Mouse (Mus musculus) hindbrain, embryonic 11.5 days (tissue): Measurements from ENCODE around the gene Hemgn. TPM values are rescaled to one million over a fixed set of nuclear protein-coding genes. Genes with fewer than 3 reads are reported as not detected.

Source experiments
- ATAC-seq: fragments of 200-750 bp; cut with Nextera tagmentation; 2 replicates; pipeline ENCODE4 v1.8.0; 2017; ENCODE audit warnings: mild to moderate bottlenecking, moderate TSS enrichment, moderate library complexity; ENCODE audit not compliant: low FRiP score
- DNase-seq: peaks from one replicate; pipeline ENCODE4 v3.0.0-alpha.2; 2015; ENCODE audit warnings: low spot score
- H3K27ac ChIP-seq: fragments of 300-500 bp; sonication (generic); 2 replicates; pipeline ENCODE4 v1.5.1; 2014; ENCODE audit warnings: mild to moderate bottlenecking, low read depth, low read length
- H3K27me3 ChIP-seq: fragments of 300-500 bp; sonication (generic); 2 replicates; pipeline ENCODE4 v1.6.1; 2014; ENCODE audit warnings: mild to moderate bottlenecking, low read length, moderate library complexity, mixed read lengths; ENCODE audit not compliant: control insufficient read depth, insufficient read depth
- H3K36me3 ChIP-seq: fragments of 300-500 bp; sonication (generic); 2 replicates; pipeline ENCODE4 v1.6.1; 2014; ENCODE audit warnings: mild to moderate bottlenecking, low read length, moderate library complexity, mixed read lengths; ENCODE audit not compliant: control insufficient read depth, insufficient read depth
- H3K4me1 ChIP-seq: fragments of 300-500 bp; sonication (generic); replicated peaks from 2 replicates; pipeline ENCODE4 v1.6.1; 2014; ENCODE audit warnings: low read length, mixed read lengths; ENCODE audit not compliant: control insufficient read depth, insufficient read depth
- H3K4me2 ChIP-seq: fragments of 300-500 bp; sonication (generic); replicated peaks from 2 replicates; pipeline ENCODE4 v1.6.1; 2014; ENCODE audit warnings: mild to moderate bottlenecking, low read depth, low read length
- H3K4me3 ChIP-seq: fragments of 300-500 bp; sonication (generic); 2 replicates; pipeline ENCODE4 v1.5.1; 2014; ENCODE audit warnings: low read depth, low read length
- H3K9ac ChIP-seq: fragments of 300-500 bp; sonication (generic); 2 replicates; pipeline ENCODE4 v1.6.1; 2014; ENCODE audit warnings: low read depth, low read length
- H3K9me3 ChIP-seq: fragments of 300-500 bp; sonication (generic); 2 replicates; pipeline ENCODE4 v1.6.1; 2016; ENCODE audit warnings: low read length; ENCODE audit not compliant: control insufficient read depth
- WGBS: fragments of 180-500 bp; shearing (Covaris S2); extraction: QIAGEN DNeasy Blood & Tissue Kit; methylation state at CpG from one replicate; pipeline ENCODE4 v1.1.7; 2014; 5-methylcytosine and 5-hydroxymethylcytosine counted together
- polyA plus RNA-seq: library from polyadenylated mRNA; unstranded; fragments of >200 nt; fragmentation: Nextera tagmentation; extraction: Ambion mirVana; gene quantifications from 2 replicates; pipeline ENCODE4 v1.2.1, GENCODE M21; 2014

Hemgn gene
- polyA plus RNA-seq, 1 experiment from 2014 or later, result 16.1 TPM

DNA sequence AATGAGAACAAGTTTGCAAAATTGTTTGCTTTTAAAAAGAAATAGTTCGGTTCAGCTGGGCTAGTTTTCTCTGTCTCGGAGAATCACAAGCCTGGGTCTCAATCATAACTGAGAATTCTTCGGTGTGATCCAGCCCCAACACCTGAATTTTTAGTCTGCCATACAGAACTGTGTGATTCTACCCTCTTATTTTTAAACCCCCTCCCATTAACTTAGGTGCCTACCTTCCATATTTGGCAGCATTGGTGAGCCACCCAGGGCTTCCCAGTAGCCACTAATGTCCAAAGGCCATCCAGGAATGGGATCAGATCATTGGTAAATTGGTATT lies 67.6 kb downstream of the Hemgn start:
- H3K4me2 ChIP-seq, result no peak overlapping the region
- H3K9ac ChIP-seq, result no peak overlapping the region
- no peak overlapping the region for H3K4me3 ChIP-seq
- H3K27ac ChIP-seq, result no peak overlapping the region
- no peaks in the 10 kb centered on the region for H3K9me3 ChIP-seq
- ATAC-seq, result no peak
- H3K27me3 ChIP-seq, result peaks cover 91% of the 10 kb centered on the region
- 14% methylated on average over 3 of the region's 3 CpGs for WGBS
- no peaks in the 10 kb centered on the region; the same call in none of the 2 replicates for H3K4me1 ChIP-seq
- no peaks in the 10 kb centered on the region for H3K36me3 ChIP-seq
- peak; percentile 47 for DNase-seq

DNA sequence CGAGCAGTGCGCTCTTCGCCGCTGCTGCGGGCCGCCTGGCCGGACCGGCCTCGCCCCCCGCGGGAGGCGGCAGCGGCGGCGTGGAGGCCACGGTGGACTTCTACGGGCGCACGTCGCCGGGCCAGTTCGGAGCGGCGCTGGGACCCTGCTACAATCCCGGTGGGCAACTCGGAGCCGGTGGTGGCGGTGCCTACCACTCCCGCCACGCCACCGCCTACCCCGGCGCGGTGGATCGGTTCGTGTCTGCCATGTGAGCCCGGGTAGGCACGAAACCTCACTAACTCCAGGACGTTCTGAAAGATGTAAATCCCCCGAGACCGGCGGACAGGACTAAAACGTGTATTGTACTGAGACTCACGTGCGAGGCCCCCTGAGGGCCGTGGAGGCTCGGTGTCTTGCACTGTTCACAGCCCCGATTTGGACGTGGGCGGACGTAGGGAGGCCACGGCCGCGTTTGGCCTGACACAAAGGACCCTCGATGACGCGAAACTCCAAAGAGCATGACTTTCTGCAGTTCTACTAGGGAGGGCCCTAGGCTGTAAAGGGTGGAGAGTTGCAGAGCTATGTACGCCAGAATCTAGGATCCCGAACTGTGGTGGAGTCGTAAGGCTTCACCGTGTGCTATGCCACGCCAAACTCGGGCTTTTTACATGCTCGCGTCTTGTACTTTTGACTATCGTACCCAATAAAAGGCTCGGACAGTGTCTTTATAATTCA lies 68.1 kb downstream of the Hemgn start:
- peak overlapping the region; percentile 32; the same call in 1 of the 2 replicates for H3K4me3 ChIP-seq
- H3K27ac ChIP-seq, result no peak overlapping the region
- no peaks in the 10 kb centered on the region; the same call in none of the 2 replicates for H3K4me1 ChIP-seq
- H3K36me3 ChIP-seq, result no peaks in the 10 kb centered on the region
- WGBS, result 2% methylated on average over 65 of the region's 67 CpGs
- peaks cover 91% of the 10 kb centered on the region for H3K27me3 ChIP-seq
- no peak overlapping the region for H3K4me2 ChIP-seq
- no peak overlapping the region for H3K9ac ChIP-seq
- DNase-seq, result peak; percentile 68
- no peaks in the 10 kb centered on the region for H3K9me3 ChIP-seq
- no peak for ATAC-seq

DNA sequence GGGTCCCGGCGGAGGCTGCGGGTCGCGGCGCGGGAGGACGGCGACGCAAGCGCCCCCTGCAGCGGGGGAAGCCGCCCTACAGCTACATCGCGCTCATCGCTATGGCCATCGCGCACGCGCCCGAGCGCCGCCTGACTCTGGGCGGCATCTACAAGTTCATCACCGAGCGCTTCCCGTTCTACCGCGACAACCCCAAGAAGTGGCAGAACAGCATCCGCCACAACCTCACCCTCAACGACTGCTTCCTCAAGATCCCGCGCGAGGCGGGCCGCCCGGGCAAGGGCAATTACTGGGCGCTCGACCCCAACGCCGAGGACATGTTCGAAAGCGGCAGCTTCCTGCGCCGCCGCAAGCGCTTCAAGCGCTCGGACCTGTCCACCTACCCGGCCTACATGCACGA lies 69.0 kb downstream of the Hemgn start:
- ATAC-seq (peak; percentile 53; the same call in 1 of the 2 replicates), DNase-seq (peak; percentile 69)
- Histone ChIP-seq H3K27ac (no peak overlapping the region), H3K4me3 (peak overlapping the region; percentile 32), H3K27me3 (peaks cover 90% of the 10 kb centered on the region), H3K9ac (no peak overlapping the region), H3K36me3 (no peaks in the 10 kb centered on the region), H3K4me1 (no peaks in the 10 kb centered on the region; the same call in none of the 2 replicates), H3K9me3 (no peaks in the 10 kb centered on the region), H3K4me2 (peak overlapping the region; percentile 39)
- under 1% methylated on average over 44 of the region's 51 CpGs for WGBS

Other genes starting within 250 kb of the Hemgn start
- 27.7 and 29.7 TPM in 2 replicates for gene Xpa, start 217.2 kb downstream of the Hemgn start, polyA plus RNA-seq
- gene Foxe1, start 69.9 kb downstream of the Hemgn start, polyA plus RNA-seq, result 0.08 and 0.48 TPM in 2 replicates
- gene Trmo, start 24.1 kb downstream of the Hemgn start, polyA plus RNA-seq, result 9.9 and 10.6 TPM in 2 replicates
- gene Anp32b, start 37.4 kb upstream of the Hemgn start, polyA plus RNA-seq, result 271 and 285 TPM in 2 replicates
- 79.7 and 88.4 TPM in 2 replicates for gene Nans, start 75.7 kb upstream of the Hemgn start, polyA plus RNA-seq
- gene Trim14, start 122.6 kb upstream of the Hemgn start, polyA plus RNA-seq, result 0.84 and 1.0 TPM in 2 replicates
- 3.6 and 6.6 TPM in 2 replicates for gene Coro2a, start 188.7 kb upstream of the Hemgn start, polyA plus RNA-seq
- 1.0 and 1.1 TPM in 2 replicates for gene Tbc1d2, start 236.7 kb upstream of the Hemgn start, polyA plus RNA-seq